Mouse (Mus musculus): ENCODE measurements around the gene Rpap1. TPM values are rescaled to one million over a fixed set of nuclear protein-coding genes. Genes with fewer than 3 reads are reported as not detected.

Rpap1 gene
- total and polyA plus RNA-seq, 2 experiments from 2014 or later: 10.2 to 13.9 TPM

DNA sequence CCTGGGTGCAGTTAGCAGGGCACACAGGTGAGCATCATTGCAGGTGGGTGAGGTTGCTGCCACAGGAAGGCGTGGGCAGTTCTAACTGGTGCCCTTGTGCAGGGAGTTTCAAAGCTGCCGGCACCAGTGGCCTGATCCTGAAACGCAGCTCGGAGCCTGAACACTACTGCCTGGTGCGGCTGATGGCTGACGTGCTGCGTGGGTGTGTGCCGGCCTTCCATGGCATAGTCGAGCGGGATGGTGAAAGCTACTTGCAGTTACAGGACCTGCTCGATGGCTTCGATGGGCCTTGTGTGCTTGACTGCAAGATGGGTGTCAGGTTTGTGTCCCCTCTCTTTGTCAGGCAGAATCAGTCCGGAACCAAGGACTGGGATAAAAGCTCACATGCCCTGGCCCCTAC is 38.1 kb downstream of the Rpap1 start:
- H3K9me3 ChIP-seq (replicated peaks; ENCODE audit: control insufficient read depth, low read length): no peaks in the 10 kb centered on the region
- DNase-seq (ENCODE audit: low spot score): no peak
- H3K27me3 ChIP-seq (ENCODE audit: control insufficient read depth, insufficient read depth, low read length): peaks cover 40% of the 10 kb centered on the region
- H3K36me3 ChIP-seq (replicated peaks; ENCODE audit: control insufficient read depth, insufficient read depth, low read length): no peaks in the 10 kb centered on the region
- no peak overlapping the region for H3K9ac ChIP-seq (replicated peaks; ENCODE audit: low read depth, low read length)
- TF ChIP-seq CTCF (IDR thresholded peaks at IDR 0.05; ENCODE audit: low read depth) (no peak), EP300 (IDR thresholded peaks at IDR 0.05; ENCODE audit: low read depth) (no peak)
- no peak for ATAC-seq (ENCODE audit: insufficient read depth, low read depth)
- no peak overlapping the region for H3K27ac ChIP-seq (ENCODE audit: low read depth)
- no peak overlapping the region for H3K4me2 ChIP-seq (ENCODE audit: low read depth, low read length)
- H3K4me1 ChIP-seq (ENCODE audit: control insufficient read depth, insufficient read depth): peaks cover 2% of the 10 kb centered on the region; the same call in 1 of the 2 replicates
- no peak overlapping the region for H3K4me3 ChIP-seq (ENCODE audit: low read depth, low read length)
- 72% methylated on average over 13 of the region's 13 CpGs for WGBS

DNA sequence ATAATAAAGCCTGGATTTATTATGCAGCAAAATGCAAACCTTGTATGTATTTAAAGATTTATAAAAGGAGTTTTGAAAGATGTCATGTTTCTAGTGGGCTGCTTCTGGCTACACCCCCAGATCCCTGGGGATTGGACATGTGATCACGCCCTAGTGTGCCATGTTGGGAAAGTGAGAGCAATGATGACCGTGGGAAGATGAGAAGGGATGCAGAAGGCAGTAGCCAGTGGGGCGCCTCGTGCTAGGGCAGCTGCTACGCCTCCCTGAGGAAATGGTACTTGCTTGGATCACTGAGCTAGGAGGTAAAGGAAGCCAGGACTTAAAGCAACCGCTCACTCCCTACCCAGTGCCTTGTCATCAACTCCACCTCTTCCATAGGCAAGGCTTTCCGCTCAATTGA is 39.8 kb downstream of the Rpap1 start:
- H3K4me1 ChIP-seq (ENCODE audit: control insufficient read depth, insufficient read depth): peaks cover 15% of the 10 kb centered on the region; the same call in 1 of the 2 replicates
- H3K9ac ChIP-seq (replicated peaks; ENCODE audit: low read depth, low read length): no peak overlapping the region
- no peak for ATAC-seq (ENCODE audit: insufficient read depth, low read depth)
- no peak for DNase-seq (ENCODE audit: low spot score)
- H3K27ac ChIP-seq (ENCODE audit: low read depth): no peak overlapping the region
- no peaks in the 10 kb centered on the region for H3K9me3 ChIP-seq (replicated peaks; ENCODE audit: control insufficient read depth, low read length)
- peaks cover 48% of the 10 kb centered on the region for H3K27me3 ChIP-seq (ENCODE audit: control insufficient read depth, insufficient read depth, low read length)
- TF ChIP-seq EP300 (IDR thresholded peaks at IDR 0.05; ENCODE audit: low read depth) (no peak), CTCF (IDR thresholded peaks at IDR 0.05; ENCODE audit: low read depth) (no peak)
- H3K36me3 ChIP-seq (replicated peaks; ENCODE audit: control insufficient read depth, insufficient read depth, low read length): no peaks in the 10 kb centered on the region
- H3K4me2 ChIP-seq (ENCODE audit: low read depth, low read length): no peak overlapping the region
- 66% methylated on average over 7 of the region's 7 CpGs for WGBS
- H3K4me3 ChIP-seq (ENCODE audit: low read depth, low read length): no peak overlapping the region

DNA sequence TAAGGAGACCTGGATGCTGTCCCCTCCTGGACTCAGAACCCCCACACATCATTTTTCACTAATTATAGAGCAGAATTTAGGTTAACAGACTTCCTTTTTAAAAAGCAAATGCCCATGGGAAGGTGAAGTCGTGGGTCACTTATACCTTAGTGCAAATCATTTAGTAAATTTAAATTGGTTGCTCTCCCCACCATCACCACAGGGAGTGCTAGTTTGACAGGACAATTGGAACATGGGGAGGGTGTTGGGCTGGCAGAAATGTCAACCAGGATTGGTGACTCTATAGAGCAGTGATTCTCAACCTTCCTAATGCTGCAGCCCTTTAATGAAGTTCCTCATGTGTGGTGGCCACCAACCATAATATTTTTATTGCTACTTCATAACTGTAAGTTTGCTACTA is 42.1 kb downstream of the Rpap1 start:
- H3K9me3 ChIP-seq (replicated peaks; ENCODE audit: control insufficient read depth, low read length): no peaks in the 10 kb centered on the region
- no peak overlapping the region for H3K4me3 ChIP-seq (ENCODE audit: low read depth, low read length)
- ATAC-seq (ENCODE audit: insufficient read depth, low read depth) (no peak), DNase-seq (ENCODE audit: low spot score) (no peak)
- WGBS: 11% methylated on average over 1 of the region's 1 CpGs
- no peak overlapping the region for H3K27ac ChIP-seq (ENCODE audit: low read depth)
- H3K27me3 ChIP-seq (ENCODE audit: control insufficient read depth, insufficient read depth, low read length): peaks cover 34% of the 10 kb centered on the region
- peaks cover 29% of the 10 kb centered on the region; the same call in 1 of the 2 replicates for H3K4me1 ChIP-seq (ENCODE audit: control insufficient read depth, insufficient read depth)
- no peaks in the 10 kb centered on the region for H3K36me3 ChIP-seq (replicated peaks; ENCODE audit: control insufficient read depth, insufficient read depth, low read length)
- no peak overlapping the region for H3K9ac ChIP-seq (replicated peaks; ENCODE audit: low read depth, low read length)
- H3K4me2 ChIP-seq (ENCODE audit: low read depth, low read length): no peak overlapping the region
- no peak for TF ChIP-seq EP300 (IDR thresholded peaks at IDR 0.05; ENCODE audit: low read depth)
- peak; percentile 66 for TF ChIP-seq CTCF (IDR thresholded peaks at IDR 0.05; ENCODE audit: low read depth)

DNA sequence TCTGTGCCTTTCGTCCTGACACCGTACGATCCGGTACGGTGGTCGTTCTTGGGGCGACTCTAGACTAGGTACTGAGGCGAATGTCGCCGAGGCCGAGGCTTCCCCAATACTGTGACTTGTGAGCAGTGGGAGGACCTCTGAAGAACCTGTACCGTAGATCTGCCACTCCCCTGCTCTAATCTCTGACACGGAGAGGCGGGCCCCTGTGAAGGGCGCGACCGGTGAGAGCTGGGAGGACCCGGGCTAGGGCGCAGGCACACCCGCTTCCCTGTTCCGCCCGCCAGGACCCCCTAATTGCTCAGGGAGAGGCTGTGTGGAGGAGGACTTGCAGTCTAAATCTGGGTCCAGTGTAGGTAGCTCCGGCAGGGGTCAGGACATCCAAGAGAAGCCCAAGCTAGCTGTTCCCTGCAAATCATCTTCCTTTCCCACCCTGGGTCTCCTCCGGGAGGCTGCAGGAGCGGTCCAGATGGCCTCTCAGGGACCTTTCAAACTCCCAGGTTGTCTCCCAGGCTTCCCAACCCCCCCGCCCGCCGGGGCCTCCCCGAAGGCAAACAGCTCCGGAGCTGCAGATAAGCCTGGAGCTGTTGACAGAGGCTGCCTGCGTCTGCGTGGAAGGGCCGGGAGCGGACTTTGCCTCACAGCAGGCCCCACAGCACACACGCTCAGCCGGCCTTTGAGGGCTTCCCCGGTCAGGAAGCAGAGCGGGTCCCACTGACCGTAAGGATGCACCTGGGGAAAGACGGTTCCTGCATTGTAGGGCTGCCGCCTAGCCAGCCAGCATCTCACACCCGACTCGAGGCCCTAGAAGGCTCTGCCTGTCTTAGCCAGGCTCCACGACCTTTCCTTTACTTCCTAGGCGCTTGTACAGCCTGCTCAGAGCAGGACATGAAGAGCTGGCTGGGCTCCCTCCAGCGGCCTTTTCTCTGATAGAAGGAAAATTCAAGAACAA is 42.9 kb downstream of the Rpap1 start:
- peak overlapping the region; percentile 62 for H3K4me2 ChIP-seq (ENCODE audit: low read depth, low read length)
- peaks cover 29% of the 10 kb centered on the region; the same call in 1 of the 2 replicates for H3K4me1 ChIP-seq (ENCODE audit: control insufficient read depth, insufficient read depth)
- no peaks in the 10 kb centered on the region for H3K9me3 ChIP-seq (replicated peaks; ENCODE audit: control insufficient read depth, low read length)
- peak overlapping the region; percentile 75 for H3K4me3 ChIP-seq (ENCODE audit: low read depth, low read length)
- peak overlapping the region; percentile 19; the same call in 1 of the 2 replicates for H3K9ac ChIP-seq (replicated peaks; ENCODE audit: low read depth, low read length)
- DNase-seq (ENCODE audit: low spot score) (no peak), ATAC-seq (ENCODE audit: insufficient read depth, low read depth) (peak; percentile 31; the same call in 1 of the 2 replicates)
- no peaks in the 10 kb centered on the region for H3K36me3 ChIP-seq (replicated peaks; ENCODE audit: control insufficient read depth, insufficient read depth, low read length)
- TF ChIP-seq EP300 (IDR thresholded peaks at IDR 0.05; ENCODE audit: low read depth) (no peak), CTCF (IDR thresholded peaks at IDR 0.05; ENCODE audit: low read depth) (peak; percentile 9; the same call in 1 of the 2 replicates)
- H3K27ac ChIP-seq (ENCODE audit: low read depth): no peak overlapping the region
- 4% methylated on average over 46 of the region's 46 CpGs for WGBS
- H3K27me3 ChIP-seq (ENCODE audit: control insufficient read depth, insufficient read depth, low read length): peaks cover 26% of the 10 kb centered on the region

DNA sequence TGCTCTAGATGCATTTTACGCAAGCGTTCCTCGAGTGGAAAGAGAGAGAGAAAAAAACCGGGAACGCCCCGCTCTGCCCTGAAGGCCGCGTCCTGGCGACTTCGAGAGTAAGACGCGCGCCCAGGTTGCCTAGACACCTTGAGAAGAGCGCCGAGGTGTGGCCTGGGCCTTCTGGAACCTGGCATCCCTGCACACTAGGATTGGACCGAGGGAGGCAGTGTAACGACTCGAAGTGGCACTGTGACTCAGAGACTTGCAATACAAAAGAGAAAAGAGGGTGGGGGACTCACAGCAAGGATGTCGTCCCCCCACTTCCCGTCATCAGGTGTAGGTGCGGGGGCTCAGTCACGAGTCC is 43.6 kb downstream of the Rpap1 start:
- WGBS: 23% methylated on average over 22 of the region's 22 CpGs
- Histone ChIP-seq H3K27me3 (ENCODE audit: control insufficient read depth, insufficient read depth, low read length) (peaks cover 19% of the 10 kb centered on the region), H3K4me1 (ENCODE audit: control insufficient read depth, insufficient read depth) (peaks cover 29% of the 10 kb centered on the region; the same call in 1 of the 2 replicates), H3K4me2 (ENCODE audit: low read depth, low read length) (peak overlapping the region; percentile 62), H3K9ac (replicated peaks; ENCODE audit: low read depth, low read length) (peak overlapping the region; percentile 19; the same call in 1 of the 2 replicates), H3K9me3 (replicated peaks; ENCODE audit: control insufficient read depth, low read length) (no peaks in the 10 kb centered on the region), H3K4me3 (ENCODE audit: low read depth, low read length) (peak overlapping the region; percentile 75), H3K36me3 (replicated peaks; ENCODE audit: control insufficient read depth, insufficient read depth, low read length) (no peaks in the 10 kb centered on the region), H3K27ac (ENCODE audit: low read depth) (no peak overlapping the region)
- no peak for TF ChIP-seq EP300 (IDR thresholded peaks at IDR 0.05; ENCODE audit: low read depth)
- no peak for TF ChIP-seq CTCF (IDR thresholded peaks at IDR 0.05; ENCODE audit: low read depth)
- DNase-seq (ENCODE audit: low spot score) (no peak), ATAC-seq (ENCODE audit: insufficient read depth, low read depth) (no peak)

All from heart, postnatal 0 days (tissue).